In genomic region chr15:11095566-11095965, GRCm38 (mm10) we compare ENCODE assay signal across 15 mouse cellular contexts. TPM values are rescaled to one million over a fixed set of nuclear protein-coding genes. Genes with fewer than 3 reads are reported as not detected.
A peak's percentile ranks its signal among the peaks of the same experiment; 100 is the strongest.
DNase-seq lines count a peak whose midpoint lies in the region.
"Had no signal": no experiment of that assay in that cellular context is flagged by ENCODE, and none has a peak within 500 bp of the region (broad histone marks: within the 10 kb centered on the region; RNA-seq: fewer than 3 reads in every experiment).

No protein-coding gene starts in this region.

- H3K36me3 ChIP-seq in hindbrain, embryonic 10.5 days: no peaks in the 10 kb centered on the region
- H3K36me3 ChIP-seq: liver, embryonic 13.5 days; neural tube, embryonic 13.5 days had no signal

- H3K4me3 ChIP-seq in hindbrain, embryonic 10.5 days: no peak overlapping the region
- H3K4me3 ChIP-seq: heart, adult 2 months; liver, embryonic 13.5 days; neural tube, embryonic 13.5 days had no signal

- H3K4me1 ChIP-seq in hindbrain, embryonic 10.5 days (replicated peaks): peaks cover 12% of the 10 kb centered on the region; the same call in 1 of the 2 replicates
- H3K4me1 ChIP-seq: liver, embryonic 13.5 days had no signal

- WGBS in hindbrain, embryonic 10.5 days: 72% methylated on average over 3 of the region's 3 CpGs

- H3K27me3 ChIP-seq in hindbrain, embryonic 10.5 days (ENCODE audit: insufficient read depth, poor library complexity, severe bottlenecking): no peaks in the 10 kb centered on the region
- H3K27me3 ChIP-seq: liver, embryonic 13.5 days; neural tube, embryonic 13.5 days had no signal

- peak; percentile 35 for DNase-seq in layer of hippocampus, adult 11-12 months (ENCODE audit: low spot score)
- DNase-seq in layer of hippocampus, postnatal 25 days (ENCODE audit: extremely low spot score in 1 of 2, low spot score in 1 of 2): no peak
- DNase-seq in urinary bladder, postnatal 14 days (ENCODE audit: low spot score): peak; percentile 11
- no peak for DNase-seq in urinary bladder, adult 2 months (ENCODE audit: low spot score)
- peak; percentile 9 to 21 for DNase-seq in layer of hippocampus, postnatal 36 days
- no peak for DNase-seq in thymus, postnatal 36 days
- no peak for DNase-seq in hindbrain, embryonic 10.5 days (ENCODE audit: low spot score)
- no peak for DNase-seq in heart, postnatal 36 days
- DNase-seq: cerebellum, adult 2 months; heart, adult 2 months; heart, postnatal 14 days; liver, embryonic 13.5 days had no signal

- intact Hi-C loops in heart, postnatal 36 days (cut with DNase I): no loop called here

- H3K27ac ChIP-seq in hindbrain, embryonic 10.5 days: no peak overlapping the region
- H3K27ac ChIP-seq: heart, adult 2 months; liver, embryonic 13.5 days; neural tube, embryonic 13.5 days had no signal

- H3K9me3 ChIP-seq in hindbrain, embryonic 10.5 days: no peaks in the 10 kb centered on the region
- H3K9me3 ChIP-seq: liver, embryonic 13.5 days; neural tube, embryonic 13.5 days had no signal

RNA-seq across cellular contexts. Expression of gene Adamts12, which starts 31.0 kb away (rescaled TPM):
- under 1 TPM; 0.85 to 0.86 TPM for total RNA-seq in layer of hippocampus, postnatal 25 days (2021)
- polyA plus RNA-seq in urinary bladder, adult 2 months (2012; rRNA removed): 2.9 and 3.5 TPM in 2 replicates
- total RNA-seq in layer of hippocampus, postnatal 36 days (2021): 1 to 10 TPM in 1 of 2 experiments, under 1 TPM in 1; 0.47 to 1.1 TPM
- polyA plus RNA-seq in hindbrain, embryonic 10.5 days (2016; fragmentation: Nextera tagmentation; extraction: Ambion mirVana): 2.1 and 2.3 TPM in 2 replicates
- total RNA-seq in heart, postnatal 36 days (2021): 1 to 10 TPM; 3.4 to 5.0 TPM
- total RNA-seq: megakaryocyte, adult 5-6 weeks had no signal

RNA-seq across cellular contexts. Expression of gene Rxfp3, which starts 57.8 kb away (rescaled TPM):
- 1 to 10 TPM; 5.0 to 6.0 TPM for total RNA-seq in layer of hippocampus, postnatal 25 days (2021)
- 0.03 and 0.10 TPM in 2 replicates for polyA plus RNA-seq in urinary bladder, adult 2 months (2012; rRNA removed)
- 1 to 10 TPM; 5.0 to 6.3 TPM for total RNA-seq in layer of hippocampus, postnatal 36 days (2021)
- polyA plus RNA-seq in hindbrain, embryonic 10.5 days (2016; fragmentation: Nextera tagmentation; extraction: Ambion mirVana): 0.86 and 0.92 TPM in 2 replicates
- under 1 TPM in 1 of 2 experiments, not detected in 1; 0.08 TPM for total RNA-seq in heart, postnatal 36 days (2021)
- total RNA-seq: megakaryocyte, adult 5-6 weeks had no signal
- polyA plus RNA-seq: activated CD4-positive, CD25-positive, alpha-beta regulatory T cell, adult 4 months; liver, embryonic 13.5 days had no signal

Comparison
In these comparisons a context has a peak if more than half of its experiments do, and no peak if none do; other contexts are left out.
1. DNase-seq: peak in layer of hippocampus, adult 11-12 months (single experiment), urinary bladder, postnatal 14 days (single experiment) and layer of hippocampus, postnatal 36 days (2 of 2); none in layer of hippocampus, postnatal 25 days (0 of 2), urinary bladder, adult 2 months (single experiment), thymus, postnatal 36 days (0 of 2), hindbrain, embryonic 10.5 days (single experiment) and heart, postnatal 36 days (0 of 2).
2. RNA of gene Rxfp3, which starts 57.8 kb away (total RNA-seq): 5.0 to 6.3 TPM in layer of hippocampus, postnatal 36 days and 5.0 to 6.0 TPM in layer of hippocampus, postnatal 25 days; 0.08 TPM in heart, postnatal 36 days; every median in the first group is over 4 times any median in the second.